Mouse (Mus musculus): ENCODE results near the gene Nutm1.

GRCm38 (mm10) chr2:112259241-112259962, at the start of gene Nutm1:
- TF ChIP-seq CTCF (IDR thresholded peaks at IDR 0.05; ENCODE audit: low read depth, low read length), result peak; percentile 28; the same call in 1 of the 2 replicates
- no peak for TF ChIP-seq POLR2A (IDR thresholded peaks at IDR 0.05; ENCODE audit: extremely low read depth, insufficient read depth, low read length)
